Mouse (Mus musculus) lung, embryonic 16.5 days (tissue): Measurements from ENCODE around the gene Vmn1r22. TPM values are rescaled to one million over a fixed set of nuclear protein-coding genes. Genes with fewer than 3 reads are reported as not detected.
"Not testable (repeated sequence)": the region's sequence is repeated elsewhere in the genome, so short reads cannot be mapped to it uniquely, and the experiment has no call there.

ENCODE experiments used
- ATAC-seq: fragments of 200-750 bp; cut with Nextera tagmentation; 2 replicates; pipeline ENCODE4 v1.8.0; 2017; ENCODE audit warnings: low read depth, mild to moderate bottlenecking, moderate library complexity
- H3K27ac ChIP-seq: fragments of 300-500 bp; sonication (generic); 2 replicates; pipeline ENCODE4 v1.5.1; 2014; ENCODE audit warnings: mild to moderate bottlenecking, control low read depth, low read length
- H3K27me3 ChIP-seq: fragments of 300-500 bp; sonication (generic); 2 replicates; pipeline ENCODE4 v1.6.1; 2014; ENCODE audit warnings: low read depth, low read length, mixed read lengths; ENCODE audit not compliant: control insufficient read depth, insufficient read depth
- H3K36me3 ChIP-seq: fragments of 300-500 bp; sonication (generic); 2 replicates; pipeline ENCODE4 v1.6.1; 2014; ENCODE audit warnings: low read length; ENCODE audit not compliant: control insufficient read depth, insufficient read depth
- H3K4me1 ChIP-seq: fragments of 300-500 bp; sonication (generic); replicated peaks from 2 replicates; pipeline ENCODE4 v1.6.1; 2014; ENCODE audit warnings: low read length, mixed read lengths; ENCODE audit not compliant: control insufficient read depth, insufficient read depth
- H3K4me2 ChIP-seq: fragments of 300-500 bp; sonication (generic); 2 replicates; pipeline ENCODE4 v1.6.1; 2014; ENCODE audit warnings: low read depth, low read length, control low read depth
- H3K4me3 ChIP-seq: fragments of 300-500 bp; sonication (generic); 2 replicates; pipeline ENCODE4 v1.5.1; 2014; ENCODE audit warnings: mild to moderate bottlenecking, low read length, control low read depth
- H3K9ac ChIP-seq: fragments of 300-500 bp; sonication (generic); 2 replicates; pipeline ENCODE4 v1.6.1; 2014; ENCODE audit warnings: low read length, control low read depth
- H3K9me3 ChIP-seq: fragments of 300-500 bp; sonication (generic); 2 replicates; pipeline ENCODE4 v1.6.1; 2016; ENCODE audit warnings: low read length; ENCODE audit not compliant: control insufficient read depth
- WGBS: fragments of 180-500 bp; shearing (Covaris S2); extraction: QIAGEN DNeasy Blood & Tissue Kit; methylation state at CpG from one replicate; pipeline ENCODE4 v1.1.7; 2014; 5-methylcytosine and 5-hydroxymethylcytosine counted together
- polyA plus RNA-seq: library from polyadenylated mRNA; unstranded; fragments of >200 nt; fragmentation: Nextera tagmentation; extraction: Ambion mirVana; gene quantifications from 2 replicates; pipeline ENCODE4 v1.2.1, GENCODE M21; 2015

Gene Vmn1r22
- not detected in 2 replicates for polyA plus RNA-seq

DNA sequence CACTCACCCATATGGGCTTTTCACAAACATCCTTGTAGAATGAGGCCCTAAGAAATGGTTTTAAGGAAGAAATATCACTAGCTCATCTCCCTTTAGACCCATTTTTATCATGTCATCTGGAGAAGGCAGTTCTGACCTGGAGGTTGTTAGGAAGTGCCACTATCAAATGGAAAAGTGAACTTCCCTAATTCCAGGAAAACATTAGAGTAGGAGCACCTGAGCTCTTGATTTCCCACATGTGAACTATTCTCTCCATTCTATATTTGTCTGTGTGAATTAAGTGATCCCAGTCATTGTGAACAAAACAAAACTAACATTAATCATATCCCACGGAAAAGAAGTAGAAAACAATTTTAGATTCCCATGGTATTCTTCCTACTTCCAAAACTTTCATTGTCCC is at the start of gene Vmn1r22:
Gene Vmn1r22, minus strand, starts transcription at position 101 of the 400 bp plus-strand sequence.
- no peaks in the 10 kb centered on the region for H3K4me1 ChIP-seq
- H3K4me2 ChIP-seq = no peak within 1 kb of the TSS
- no peak within 1 kb of the TSS for H3K4me3 ChIP-seq
- no peaks in the 10 kb centered on the region for H3K27me3 ChIP-seq
- H3K9ac ChIP-seq = no peak within 1 kb of the TSS
- H3K27ac ChIP-seq = no peak within 1 kb of the TSS
- H3K36me3 ChIP-seq = no peaks in the 10 kb centered on the region
- WGBS = 69% methylated on average over 1 of the region's 1 CpGs
- no peaks in the 10 kb centered on the region for H3K9me3 ChIP-seq
- no peak for ATAC-seq

DNA sequence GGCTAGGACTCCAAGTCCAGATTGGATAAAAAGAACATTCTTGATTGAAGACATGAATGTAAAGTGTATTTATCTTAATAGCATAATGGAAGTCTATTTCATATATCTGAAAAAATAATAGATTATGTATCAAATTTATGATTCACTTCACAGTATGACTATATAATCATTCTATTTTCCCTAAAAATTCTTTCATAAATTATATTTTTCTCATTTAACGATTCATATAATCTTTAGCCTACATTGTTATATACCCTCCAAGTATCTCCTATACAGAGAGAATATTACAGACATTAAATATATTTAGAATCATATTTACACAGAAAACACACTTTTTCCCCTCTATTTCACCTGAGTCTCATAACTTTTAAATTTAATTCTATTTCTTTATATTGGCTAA is 18.9 kb upstream of the Vmn1r22 start, which contains the start of gene Vmn1r23:
Gene Vmn1r23, minus strand, starts transcription at position 101 of the 400 bp plus-strand sequence.
- Histone ChIP-seq H3K9ac (no peak within 1 kb of the TSS), H3K4me1 (no peaks in the 10 kb centered on the region), H3K4me2 (no peak within 1 kb of the TSS), H3K27me3 (no peaks in the 10 kb centered on the region), H3K27ac (no peak within 1 kb of the TSS), H3K36me3 (no peaks in the 10 kb centered on the region), H3K4me3 (no peak within 1 kb of the TSS), H3K9me3 (no peaks in the 10 kb centered on the region)
- ATAC-seq = no peak
- WGBS = 93% methylated on average over 1 of the region's 1 CpGs

DNA sequence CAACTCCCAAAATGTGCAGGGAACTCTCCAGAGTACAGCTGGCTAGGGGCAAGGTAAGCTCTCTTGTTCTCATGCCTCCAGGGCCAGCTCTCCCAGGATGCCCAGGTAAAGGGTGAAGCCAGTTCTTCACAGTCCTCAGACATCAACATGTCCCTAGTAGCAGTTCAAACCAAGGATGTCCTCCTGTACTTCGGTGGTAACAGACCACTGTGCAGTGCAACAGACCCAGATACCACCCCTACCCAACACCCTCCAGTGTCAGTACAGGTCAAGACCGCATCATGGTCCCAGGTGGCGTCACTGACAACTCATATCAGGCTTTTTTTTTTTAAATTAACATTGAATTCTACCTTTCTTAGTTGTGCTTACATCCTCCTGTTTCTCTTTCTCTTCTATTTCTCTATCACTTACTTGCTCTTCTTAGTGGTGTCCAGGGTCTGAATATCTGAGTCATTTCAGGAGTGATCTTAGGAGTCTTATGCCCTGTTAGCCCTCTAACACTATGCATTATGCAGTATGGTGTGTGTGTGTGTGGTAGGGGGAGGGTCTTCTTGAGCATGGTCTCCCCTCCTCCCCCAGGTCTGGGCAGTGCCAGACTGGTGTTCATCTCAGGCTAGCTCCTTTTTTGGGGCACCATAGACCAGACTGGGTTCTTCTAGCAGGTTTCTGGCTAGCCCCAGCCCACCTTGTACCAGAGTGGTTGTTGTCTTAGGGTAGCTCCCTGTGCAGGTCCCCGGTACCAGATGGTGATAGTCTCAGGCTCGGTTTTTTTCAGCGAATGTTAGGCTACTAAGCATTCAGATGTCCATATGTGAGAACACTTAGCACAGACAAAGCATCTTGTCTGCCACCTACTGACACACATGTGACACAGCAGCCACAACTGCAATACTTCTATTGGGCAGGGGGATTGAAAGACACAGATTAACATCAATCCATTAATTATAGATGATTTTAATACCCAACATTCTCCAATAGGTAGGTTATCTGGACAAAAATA is 48.5 kb downstream of the Vmn1r22 start:
- 44% methylated on average over 6 of the region's 6 CpGs for WGBS
- no peaks in the 10 kb centered on the region for H3K27me3 ChIP-seq
- H3K27ac ChIP-seq = no peak overlapping the region
- H3K9ac ChIP-seq = no peak overlapping the region
- H3K4me2 ChIP-seq = 0 out of 2 replicates have a peak overlapping the region, but pooled peaks have one; percentile 10
- H3K9me3 ChIP-seq = no peaks in the 10 kb centered on the region
- no peaks in the 10 kb centered on the region for H3K4me1 ChIP-seq
- no peak overlapping the region for H3K4me3 ChIP-seq
- ATAC-seq = peak; percentile 68
- no peaks in the 10 kb centered on the region for H3K36me3 ChIP-seq

DNA sequence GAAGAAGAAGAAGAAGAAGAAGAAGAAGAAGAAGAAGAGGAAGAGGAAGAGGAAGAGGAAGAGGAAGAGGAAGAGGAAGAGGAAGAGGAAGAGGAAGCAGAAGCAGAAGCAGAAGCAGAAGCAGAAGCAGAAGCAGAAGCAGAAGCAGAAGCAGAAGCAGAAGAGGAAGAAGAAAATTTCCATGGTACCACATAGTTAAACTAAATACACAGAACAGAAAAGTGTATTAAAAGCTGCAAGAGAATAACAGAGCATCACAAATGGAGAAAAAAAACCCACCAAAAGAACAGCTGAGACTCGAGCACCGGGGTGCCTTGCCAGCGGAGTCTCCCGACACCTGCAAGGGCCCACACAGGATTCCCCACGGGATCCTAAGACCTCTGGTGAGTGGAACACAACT is 56.7 kb downstream of the Vmn1r22 start:
- WGBS = 86% methylated on average over 5 of the region's 5 CpGs

DNA sequence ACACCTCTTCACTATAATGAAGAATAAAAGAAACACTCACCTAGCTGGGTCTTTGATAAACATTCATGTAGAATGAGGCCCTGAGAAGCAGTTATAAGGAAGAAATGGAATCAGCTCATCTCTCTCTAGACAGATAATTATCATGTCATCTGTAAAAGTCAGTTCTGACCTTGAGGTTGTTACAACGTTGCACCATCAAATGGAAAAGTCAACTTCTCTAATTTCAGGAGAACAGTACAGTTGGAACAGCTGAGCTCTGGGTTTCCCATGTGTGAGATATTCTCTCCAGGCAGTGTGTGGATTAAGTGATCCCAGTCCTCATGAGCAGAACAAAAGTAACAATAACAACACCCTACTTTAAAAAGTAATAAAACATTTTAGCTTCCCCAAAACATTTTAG is 57.5 kb downstream of the Vmn1r22 start, which contains the start of gene Vmn1r21:
Gene Vmn1r21, minus strand, starts transcription at position 58 of the 400 bp plus-strand sequence.
- Histone ChIP-seq H3K9me3 (no peaks in the 10 kb centered on the region), H3K27ac (no peak within 1 kb of the TSS), H3K36me3 (no peaks in the 10 kb centered on the region), H3K4me3 (no peak within 1 kb of the TSS), H3K4me1 (no peaks in the 10 kb centered on the region), H3K4me2 (no peak within 1 kb of the TSS), H3K9ac (no peak within 1 kb of the TSS), H3K27me3 (no peaks in the 10 kb centered on the region)
- ATAC-seq = no peak
- WGBS = 37% methylated on average over 1 of the region's 1 CpGs

More for the DNA sequence above, 56.7 kb downstream of the Vmn1r22 start:
- not testable (repeated sequence) for H3K9me3 ChIP-seq, H3K9ac ChIP-seq, H3K27ac ChIP-seq, H3K4me2 ChIP-seq, H3K4me1 ChIP-seq, ATAC-seq, H3K36me3 ChIP-seq, H3K4me3 ChIP-seq, H3K27me3 ChIP-seq

Other genes with a start within 250 kb of the Vmn1r22 start
- gene Pyurf, start 215.9 kb downstream of the Vmn1r22 start, polyA plus RNA-seq = 15.2 and 15.3 TPM in 2 replicates
- 25.0 and 28.1 TPM in 2 replicates for gene Lancl2, start 205.5 kb downstream of the Vmn1r22 start, polyA plus RNA-seq
- gene Vopp1, start 82.9 kb downstream of the Vmn1r22 start, polyA plus RNA-seq = 28.5 and 28.9 TPM in 2 replicates
- not detected in 2 replicates for gene Vmn1r21, start 57.7 kb downstream of the Vmn1r22 start, polyA plus RNA-seq
- not detected in 2 replicates for gene Vmn1r23, start 18.8 kb upstream of the Vmn1r22 start, polyA plus RNA-seq
- gene Vmn1r24, start 53.5 kb upstream of the Vmn1r22 start, polyA plus RNA-seq = not detected in 2 replicates
- gene Vmn1r25, start 72.8 kb upstream of the Vmn1r22 start, polyA plus RNA-seq = not detected in 2 replicates
- gene Vmn1r26, start 107.1 kb upstream of the Vmn1r22 start, polyA plus RNA-seq = not detected in 2 replicates